Mouse (Mus musculus) bone marrow macrophage, adult 2 months (primary cell): Measurements from ENCODE around the gene C2cd2.

Experiments used
- CTCF ChIP-seq: IDR thresholded peaks from 2 replicates; pipeline ENCODE4 v1.5.1; 2012; ENCODE audit warnings: low read depth, mild to moderate bottlenecking, low read length, moderate library complexity
- POLR2A ChIP-seq: IDR thresholded peaks from 2 replicates; pipeline ENCODE4 v1.6.1; 2012; ENCODE audit warnings: mild to moderate bottlenecking, low read depth, low read length, borderline replicate concordance

DNA sequence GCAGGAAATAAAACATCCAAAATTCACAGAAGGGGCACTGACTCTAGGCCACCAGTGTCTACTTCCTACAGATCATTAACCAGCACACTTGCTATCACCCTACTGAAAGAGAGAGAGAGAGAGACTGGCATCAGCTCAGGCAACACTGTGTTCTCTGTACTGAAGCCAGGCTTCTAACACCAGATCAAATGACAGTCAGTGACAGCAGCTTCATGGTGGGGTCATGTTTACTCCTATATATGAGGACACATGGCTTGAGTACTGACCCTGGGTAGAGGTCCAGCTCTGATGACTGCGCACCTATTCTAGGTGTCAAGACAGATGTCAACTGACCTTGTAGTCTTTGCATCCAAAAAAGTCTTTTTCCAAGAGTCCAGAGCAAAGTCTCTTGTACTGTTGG lies 41.8 kb downstream of the C2cd2 start:
- TF ChIP-seq POLR2A (no peak), CTCF (no peak)
